Mouse (Mus musculus): ENCODE results near the gene Wnt3a. TPM values are rescaled to one million over a fixed set of nuclear protein-coding genes. Genes with fewer than 3 reads are reported as not detected.
A peak's percentile ranks its signal among the peaks of the same experiment; 100 is the strongest.
"Not testable (repeated sequence)": the region's sequence is repeated elsewhere in the genome, so short reads cannot be mapped to it uniquely, and the experiment has no call there.

Wnt3a gene
- polyA plus RNA-seq, 1 experiment from 2014 or later = 4.1 TPM

- H3K4me1 ChIP-seq (replicated peaks) = peaks cover 67% of the 10 kb centered on the region
These were observed 65.4 kb downstream of the Wnt3a start for GRCm38 (mm10) chr11:59225167-59225566.

GRCm38 (mm10) chr11:59224470-59224869, 66.1 kb downstream of the Wnt3a start:
- Histone ChIP-seq H3K36me3 (peaks cover 11% of the 10 kb centered on the region), H3K27ac (no peak overlapping the region), H3K4me3 (no peak overlapping the region), H3K4me1 (replicated peaks) (peaks cover 67% of the 10 kb centered on the region), H3K9me3 (no peaks in the 10 kb centered on the region), H3K9ac (no peak overlapping the region), H3K4me2 (no peak overlapping the region), H3K27me3 (no peaks in the 10 kb centered on the region)
- 76% methylated on average over 2 of the region's 2 CpGs for WGBS
- ATAC-seq (ENCODE audit: low FRiP score) = no peak

More at GRCm38 (mm10) chr11:59225167-59225566, 65.4 kb downstream of the Wnt3a start:
- no peak overlapping the region for H3K27ac ChIP-seq
- ATAC-seq (ENCODE audit: low FRiP score) = no peak
- H3K4me3 ChIP-seq = no peak overlapping the region; the same call in 1 of the 2 replicates
- 88% methylated on average over 2 of the region's 2 CpGs for WGBS
- peaks cover 6% of the 10 kb centered on the region; the same call in 1 of the 2 replicates for H3K36me3 ChIP-seq
- no peaks in the 10 kb centered on the region for H3K27me3 ChIP-seq
- H3K4me2 ChIP-seq = peak overlapping the region; percentile 95
- 0 out of 2 replicates have a peak overlapping the region, but pooled peaks have one; percentile 3 for H3K9ac ChIP-seq
- no peaks in the 10 kb centered on the region for H3K9me3 ChIP-seq

GRCm38 (mm10) chr11:59224025-59224424, 66.5 kb downstream of the Wnt3a start:
- no peaks in the 10 kb centered on the region for H3K27me3 ChIP-seq
- 97% methylated on average over 3 of the region's 3 CpGs for WGBS
- H3K27ac ChIP-seq = no peak overlapping the region
- H3K4me2 ChIP-seq = no peak overlapping the region
- H3K4me1 ChIP-seq (replicated peaks) = peaks cover 67% of the 10 kb centered on the region
- no peaks in the 10 kb centered on the region for H3K9me3 ChIP-seq
- no peak overlapping the region for H3K9ac ChIP-seq
- no peak for ATAC-seq (ENCODE audit: low FRiP score)
- H3K36me3 ChIP-seq = peaks cover 12% of the 10 kb centered on the region
- H3K4me3 ChIP-seq = no peak overlapping the region

- peaks cover 60% of the 10 kb centered on the region for H3K4me1 ChIP-seq (replicated peaks)
- WGBS = 94% methylated on average over 4 of the region's 4 CpGs
- no peak for ATAC-seq (ENCODE audit: low FRiP score)
These were observed 68.2 kb downstream of the Wnt3a start for GRCm38 (mm10) chr11:59222306-59222705.

GRCm38 (mm10) chr11:59221604-59222003, 68.9 kb downstream of the Wnt3a start:
- Histone ChIP-seq H3K36me3 (peaks cover 12% of the 10 kb centered on the region), H3K4me3 (no peak overlapping the region)

More at GRCm38 (mm10) chr11:59222306-59222705, 68.2 kb downstream of the Wnt3a start:
- Histone ChIP-seq H3K9me3 (no peaks in the 10 kb centered on the region), H3K4me3 (no peak overlapping the region), H3K27me3 (no peaks in the 10 kb centered on the region), H3K27ac (no peak overlapping the region), H3K36me3 (peaks cover 12% of the 10 kb centered on the region), H3K9ac (no peak overlapping the region), H3K4me2 (no peak overlapping the region)

GRCm38 (mm10) chr11:59219064-59219463, 71.5 kb downstream of the Wnt3a start:
- Histone ChIP-seq H3K4me1 (replicated peaks) (peaks cover 29% of the 10 kb centered on the region), H3K4me3 (no peak overlapping the region), H3K27me3 (no peaks in the 10 kb centered on the region), H3K36me3 (peaks cover 12% of the 10 kb centered on the region), H3K4me2 (no peak overlapping the region), H3K9ac (no peak overlapping the region), H3K9me3 (no peaks in the 10 kb centered on the region), H3K27ac (no peak overlapping the region)
- ATAC-seq (ENCODE audit: low FRiP score) = no peak

More at GRCm38 (mm10) chr11:59221604-59222003, 68.9 kb downstream of the Wnt3a start:
- no peak for ATAC-seq (ENCODE audit: low FRiP score)
- Histone ChIP-seq H3K27me3 (no peaks in the 10 kb centered on the region), H3K9me3 (no peaks in the 10 kb centered on the region), H3K9ac (no peak overlapping the region), H3K4me2 (no peak overlapping the region), H3K27ac (no peak overlapping the region), H3K4me1 (replicated peaks) (peaks cover 52% of the 10 kb centered on the region)

GRCm38 (mm10) chr11:59218389-59218998, 72.1 kb downstream of the Wnt3a start:
- 91% methylated on average over 4 of the region's 4 CpGs for WGBS
- H3K36me3 ChIP-seq = peaks cover 12% of the 10 kb centered on the region

GRCm38 (mm10) chr11:59216955-59217354, 73.6 kb downstream of the Wnt3a start:
- Histone ChIP-seq H3K9ac (no peak overlapping the region), H3K4me1 (replicated peaks) (peaks cover 11% of the 10 kb centered on the region; the same call in 1 of the 2 replicates), H3K9me3 (no peaks in the 10 kb centered on the region), H3K27me3 (no peaks in the 10 kb centered on the region), H3K27ac (no peak overlapping the region), H3K4me2 (no peak overlapping the region), H3K36me3 (peaks cover 22% of the 10 kb centered on the region), H3K4me3 (no peak overlapping the region)
- ATAC-seq (ENCODE audit: low FRiP score) = no peak
- WGBS = 86% methylated on average over 3 of the region's 3 CpGs

More at GRCm38 (mm10) chr11:59218389-59218998, 72.1 kb downstream of the Wnt3a start:
- Histone ChIP-seq H3K4me3 (no peak overlapping the region), H3K4me2 (no peak overlapping the region), H3K9me3 (no peaks in the 10 kb centered on the region), H3K9ac (no peak overlapping the region), H3K4me1 (replicated peaks) (peaks cover 23% of the 10 kb centered on the region), H3K27me3 (no peaks in the 10 kb centered on the region), H3K27ac (no peak overlapping the region)
- no peak for ATAC-seq (ENCODE audit: low FRiP score)

- Histone ChIP-seq H3K4me3 (no peak overlapping the region), H3K4me1 (replicated peaks) (peaks cover 21% of the 10 kb centered on the region), H3K27ac (no peak overlapping the region), H3K27me3 (no peaks in the 10 kb centered on the region), H3K36me3 (peaks cover 36% of the 10 kb centered on the region), H3K9ac (no peak overlapping the region), H3K4me2 (no peak overlapping the region), H3K9me3 (no peaks in the 10 kb centered on the region)
- WGBS = 93% methylated on average over 12 of the region's 12 CpGs
- ATAC-seq (ENCODE audit: low FRiP score) = no peak
These were observed 77.6 kb downstream of the Wnt3a start for GRCm38 (mm10) chr11:59212892-59213494.

GRCm38 (mm10) chr11:59212320-59212719, 78.2 kb downstream of the Wnt3a start:
- ATAC-seq (ENCODE audit: low FRiP score); H3K4me2 ChIP-seq; H3K4me3 ChIP-seq; H3K27ac ChIP-seq; H3K9ac ChIP-seq; H3K9me3 ChIP-seq; H3K27me3 ChIP-seq: not testable (repeated sequence)
- 91% methylated on average over 12 of the region's 12 CpGs for WGBS
- H3K4me1 ChIP-seq (replicated peaks) = peaks cover 28% of the 10 kb centered on the region
- H3K36me3 ChIP-seq = peaks cover 36% of the 10 kb centered on the region

- peaks cover 29% of the 10 kb centered on the region for H3K4me1 ChIP-seq (replicated peaks)
- peaks cover 38% of the 10 kb centered on the region for H3K36me3 ChIP-seq
- not testable (repeated sequence) for ATAC-seq (ENCODE audit: low FRiP score); H3K27me3 ChIP-seq; H3K4me3 ChIP-seq; H3K4me2 ChIP-seq; H3K27ac ChIP-seq; H3K9ac ChIP-seq; H3K9me3 ChIP-seq
- WGBS = 94% methylated on average over 9 of the region's 9 CpGs
These were observed 79.0 kb downstream of the Wnt3a start for GRCm38 (mm10) chr11:59211561-59211960.

GRCm38 (mm10) chr11:59210020-59210419, 80.5 kb downstream of the Wnt3a start:
- H3K36me3 ChIP-seq = peaks cover 53% of the 10 kb centered on the region
- H3K4me1 ChIP-seq (replicated peaks) = peaks cover 29% of the 10 kb centered on the region
- H3K4me3 ChIP-seq = no peak overlapping the region
- no peak for ATAC-seq (ENCODE audit: low FRiP score)
- 87% methylated on average over 4 of the region's 4 CpGs for WGBS
- H3K4me2 ChIP-seq = no peak overlapping the region
- H3K27me3 ChIP-seq = no peaks in the 10 kb centered on the region
- H3K9me3 ChIP-seq = no peaks in the 10 kb centered on the region
- H3K27ac ChIP-seq = peak overlapping the region; percentile 19; the same call in 1 of the 2 replicates
- 0 out of 2 replicates have a peak overlapping the region, but pooled peaks have one; percentile 20 for H3K9ac ChIP-seq

All from hindbrain, embryonic 13.5 days (tissue).